Mouse (Mus musculus) neural tube, embryonic 15.5 days (tissue): ENCODE measurements at regions not wholly inside any gene's neighbourhood (a gene's known extent, or its start where the extent isn't known, plus 50 kb on each side); places are given as distances from the start of the nearest gene placed in this dataset.

Experiments
- ATAC-seq: fragments of 200-750 bp; cut with Nextera tagmentation; 2 replicates; pipeline ENCODE4 v1.8.0; 2017; ENCODE audit warnings: mild to moderate bottlenecking, moderate TSS enrichment, moderate library complexity; ENCODE audit not compliant: low FRiP score
- H3K27ac ChIP-seq: fragments of 300-500 bp; sonication (generic); replicated peaks from 2 replicates; pipeline ENCODE4 v1.5.1; 2015; ENCODE audit warnings: mild to moderate bottlenecking, inconsistent platforms
- H3K27me3 ChIP-seq: fragments of 300-500 bp; sonication (generic); replicated peaks from 2 replicates; pipeline ENCODE4 v1.6.1; 2015; ENCODE audit warnings: inconsistent platforms
- H3K36me3 ChIP-seq: fragments of 300-500 bp; sonication (generic); 2 replicates; pipeline ENCODE4 v1.6.1; 2015; ENCODE audit warnings: inconsistent platforms
- H3K4me1 ChIP-seq: fragments of 300-500 bp; sonication (generic); 2 replicates; pipeline ENCODE4 v1.6.1; 2015; ENCODE audit warnings: inconsistent platforms
- H3K4me2 ChIP-seq: fragments of 300-500 bp; sonication (generic); 2 replicates; pipeline ENCODE4 v1.6.1; 2015; ENCODE audit warnings: inconsistent platforms, mild to moderate bottlenecking, moderate library complexity
- H3K4me3 ChIP-seq: fragments of 300-500 bp; sonication (generic); replicated peaks from 2 replicates; pipeline ENCODE4 v1.5.1; 2015; ENCODE audit warnings: mild to moderate bottlenecking, inconsistent platforms
- H3K9ac ChIP-seq: fragments of 300-500 bp; sonication (generic); replicated peaks from 2 replicates; pipeline ENCODE4 v1.6.1; 2015; ENCODE audit warnings: mild to moderate bottlenecking, inconsistent platforms
- H3K9me3 ChIP-seq: fragments of 300-500 bp; sonication (generic); replicated peaks from 2 replicates; pipeline ENCODE4 v1.6.1; 2016; ENCODE audit warnings: inconsistent platforms
- WGBS: fragments of 180-500 bp; shearing (Covaris S2); methylation state at CpG from one replicate; pipeline ENCODE4 v1.1.7; 2015; ENCODE audit warnings: mixed read lengths; 5-methylcytosine and 5-hydroxymethylcytosine counted together

DNA sequence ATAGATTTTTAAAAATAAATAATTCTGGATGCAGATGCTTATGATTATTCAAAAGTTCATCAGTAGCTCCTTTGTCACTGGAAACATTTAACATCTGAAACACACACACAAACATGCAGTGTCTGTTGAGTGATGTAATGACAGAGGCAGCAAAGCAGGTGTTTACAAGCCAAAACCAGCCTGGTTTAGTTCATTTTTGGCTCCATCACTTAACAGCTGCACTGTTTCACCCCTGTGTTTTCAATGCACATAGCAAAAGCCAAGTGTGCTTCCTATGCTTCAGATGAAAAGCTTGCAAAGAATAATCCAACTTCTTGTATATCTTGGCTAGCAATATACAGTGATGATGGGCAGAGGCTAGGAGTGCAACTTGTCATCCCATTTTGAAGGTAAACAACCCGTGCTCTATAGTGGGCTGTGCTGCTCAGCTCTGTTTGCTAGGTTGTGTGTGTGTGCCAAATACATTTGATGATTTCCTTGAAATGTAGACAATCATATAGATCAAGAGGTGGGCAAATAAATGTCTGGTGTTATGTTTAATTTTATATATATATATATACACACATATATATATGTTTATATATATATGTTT is 345.9 kb upstream of the Gm9747 start:
- ATAC-seq = no peak
- no peak overlapping the region for H3K4me2 ChIP-seq
- no peaks in the 10 kb centered on the region for H3K9me3 ChIP-seq
- H3K4me3 ChIP-seq = no peak overlapping the region
- no peaks in the 10 kb centered on the region for H3K36me3 ChIP-seq
- no peaks in the 10 kb centered on the region for H3K27me3 ChIP-seq
- no peak overlapping the region for H3K9ac ChIP-seq
- WGBS = 82% methylated on average over 1 of the region's 1 CpGs
- H3K4me1 ChIP-seq = no peaks in the 10 kb centered on the region
- H3K27ac ChIP-seq = no peak overlapping the region

DNA sequence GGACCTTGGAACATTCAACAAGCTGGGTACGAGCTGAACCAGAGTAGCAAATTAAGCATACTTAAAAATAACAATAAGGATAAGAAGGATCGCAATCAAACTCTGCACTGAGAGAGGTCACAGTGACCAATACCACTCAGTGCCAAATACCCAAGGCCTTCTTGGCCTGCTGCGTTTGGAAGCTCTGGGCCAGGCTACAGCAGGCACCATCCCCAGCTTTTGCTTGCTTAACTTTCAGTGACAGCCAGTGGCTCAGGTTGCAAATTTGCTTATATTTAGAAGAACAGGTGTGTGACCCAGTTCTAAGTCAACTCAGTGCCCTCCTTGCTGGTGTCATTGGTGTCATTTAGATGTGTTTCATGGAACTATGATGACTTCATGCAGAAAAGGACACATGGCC is 335.7 kb upstream of the Gm9747 start:
- H3K4me1 ChIP-seq = no peaks in the 10 kb centered on the region
- H3K9me3 ChIP-seq = no peaks in the 10 kb centered on the region
- H3K27ac ChIP-seq = no peak overlapping the region
- no peak for ATAC-seq
- no peak overlapping the region for H3K4me3 ChIP-seq
- WGBS = 92% methylated on average over 3 of the region's 3 CpGs
- no peaks in the 10 kb centered on the region for H3K36me3 ChIP-seq
- H3K4me2 ChIP-seq = no peak overlapping the region
- no peaks in the 10 kb centered on the region for H3K27me3 ChIP-seq
- H3K9ac ChIP-seq = no peak overlapping the region

DNA sequence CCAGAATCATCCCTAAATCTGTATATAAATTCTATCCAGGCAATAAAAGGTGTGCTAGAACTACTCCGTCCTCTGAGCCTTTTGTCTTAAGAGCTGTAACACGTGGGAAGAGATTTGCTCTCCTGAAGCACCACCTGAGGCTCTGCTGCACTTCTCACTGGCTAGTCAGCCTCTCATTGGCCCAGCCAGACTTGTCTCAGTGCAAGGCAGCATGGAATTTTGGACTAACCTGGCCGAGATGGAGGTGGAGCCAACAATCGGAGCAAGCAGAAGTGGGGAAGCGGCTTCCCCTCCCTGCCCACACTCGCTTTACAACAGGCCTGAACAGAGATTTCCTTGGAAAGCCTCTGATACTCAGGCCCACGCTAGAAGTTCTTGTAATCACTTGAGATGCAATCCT is 332.1 kb upstream of the Gm9747 start:
- no peak for ATAC-seq
- Histone ChIP-seq H3K4me2 (no peak overlapping the region), H3K27me3 (no peaks in the 10 kb centered on the region), H3K9me3 (no peaks in the 10 kb centered on the region), H3K36me3 (no peaks in the 10 kb centered on the region), H3K4me1 (no peaks in the 10 kb centered on the region), H3K9ac (no peak overlapping the region), H3K27ac (no peak overlapping the region), H3K4me3 (no peak overlapping the region)
- 74% methylated on average over 7 of the region's 7 CpGs for WGBS

DNA sequence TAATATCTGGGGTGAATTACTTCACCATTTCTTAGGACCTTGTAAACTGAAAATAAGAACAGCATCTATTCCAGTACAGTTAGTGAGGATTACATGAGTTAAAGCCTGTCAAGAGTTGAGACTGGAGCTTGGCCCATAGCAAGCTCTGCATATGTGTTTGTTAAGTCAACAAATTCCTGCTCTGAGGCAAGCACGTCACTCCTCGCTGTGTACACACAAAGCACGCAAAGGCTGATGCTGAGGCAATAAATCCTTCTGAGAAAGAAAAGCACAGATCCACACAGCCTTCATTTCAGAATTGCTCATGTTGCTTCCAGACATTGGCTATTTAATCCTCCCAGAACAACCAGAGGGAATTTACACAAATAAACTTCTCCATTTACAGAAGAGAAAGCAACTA is 328.9 kb upstream of the Gm9747 start:
- ATAC-seq = no peak
- WGBS = 40% methylated on average over 3 of the region's 3 CpGs
- H3K9ac ChIP-seq = no peak overlapping the region
- H3K9me3 ChIP-seq = no peaks in the 10 kb centered on the region
- H3K4me1 ChIP-seq = no peaks in the 10 kb centered on the region
- H3K4me3 ChIP-seq = no peak overlapping the region
- H3K4me2 ChIP-seq = no peak overlapping the region
- H3K36me3 ChIP-seq = no peaks in the 10 kb centered on the region
- H3K27ac ChIP-seq = no peak overlapping the region
- no peaks in the 10 kb centered on the region for H3K27me3 ChIP-seq

DNA sequence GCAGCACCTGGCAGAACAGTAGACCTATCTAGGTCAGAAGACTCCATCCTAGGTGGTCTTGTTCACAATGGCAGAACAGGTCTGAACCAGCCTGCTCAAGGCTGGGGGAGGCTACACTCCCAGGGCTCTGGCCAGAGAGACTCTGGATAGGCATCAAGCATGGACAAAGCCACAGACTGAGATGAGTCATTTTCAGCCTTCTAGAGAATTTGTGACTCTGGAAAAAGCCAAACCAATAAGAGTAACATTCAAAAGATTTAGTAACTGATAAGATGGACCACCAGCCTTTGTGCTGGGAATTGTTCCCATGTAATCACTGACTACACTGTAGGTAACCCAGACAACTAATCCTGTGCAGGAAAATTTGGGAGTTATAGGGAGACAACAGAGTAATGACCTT is 320.3 kb upstream of the Gm9747 start:
- no peaks in the 10 kb centered on the region for H3K27me3 ChIP-seq
- no peaks in the 10 kb centered on the region for H3K36me3 ChIP-seq
- H3K4me1 ChIP-seq = no peaks in the 10 kb centered on the region
- H3K9ac ChIP-seq = no peak overlapping the region
- no peak overlapping the region for H3K27ac ChIP-seq
- H3K4me2 ChIP-seq = no peak overlapping the region
- H3K9me3 ChIP-seq = no peaks in the 10 kb centered on the region
- no peak for ATAC-seq
- no peak overlapping the region for H3K4me3 ChIP-seq

DNA sequence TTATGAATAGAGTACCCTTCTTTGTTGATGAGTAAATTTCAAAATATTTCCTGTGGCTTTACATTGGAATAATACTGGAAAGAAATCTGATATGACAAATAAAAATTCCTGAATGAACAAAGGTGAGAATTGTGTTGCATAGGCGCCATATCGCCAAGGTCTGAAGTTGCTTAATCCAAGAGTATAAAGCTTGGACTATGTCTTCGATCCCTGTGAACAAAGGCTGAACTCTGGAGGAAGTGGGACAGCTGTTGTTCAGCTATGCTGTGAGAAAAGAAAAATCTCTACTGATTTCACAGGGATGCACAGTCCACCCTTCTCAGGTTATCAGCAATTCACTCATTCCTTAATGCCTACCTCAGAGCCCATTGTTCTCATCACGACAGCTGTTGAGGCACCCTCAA is 319.3 kb upstream of the Gm9747 start:
- Histone ChIP-seq H3K27me3 (no peaks in the 10 kb centered on the region), H3K4me3 (no peak overlapping the region), H3K9ac (no peak overlapping the region), H3K9me3 (no peaks in the 10 kb centered on the region), H3K4me1 (no peaks in the 10 kb centered on the region), H3K4me2 (no peak overlapping the region), H3K27ac (no peak overlapping the region), H3K36me3 (no peaks in the 10 kb centered on the region)
- no peak for ATAC-seq
- WGBS = 87% methylated on average over 4 of the region's 4 CpGs

DNA sequence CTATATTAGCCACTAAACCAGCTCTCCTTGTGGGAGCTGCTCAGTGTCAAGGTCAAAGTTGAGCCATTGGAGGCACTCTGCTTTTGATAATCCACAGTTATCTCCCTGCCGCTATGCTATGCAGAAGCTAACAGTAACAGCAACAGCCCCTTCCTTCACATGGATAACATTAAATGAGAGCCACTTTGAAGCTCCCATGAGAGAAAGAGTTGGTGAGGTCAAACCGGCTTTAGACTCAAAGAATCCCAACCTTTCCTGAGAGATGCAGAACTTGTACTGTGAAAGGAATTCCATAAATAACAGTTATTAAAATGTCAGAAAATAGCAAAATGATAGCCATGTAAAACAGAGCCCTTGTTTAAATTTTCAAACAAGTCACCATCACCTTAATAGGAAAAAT is 316.1 kb upstream of the Gm9747 start:
- 78% methylated on average over 2 of the region's 2 CpGs for WGBS
- ATAC-seq = no peak
- Histone ChIP-seq H3K4me3 (no peak overlapping the region), H3K4me1 (no peaks in the 10 kb centered on the region), H3K27ac (no peak overlapping the region), H3K4me2 (no peak overlapping the region), H3K9me3 (no peaks in the 10 kb centered on the region), H3K36me3 (no peaks in the 10 kb centered on the region), H3K27me3 (no peaks in the 10 kb centered on the region), H3K9ac (no peak overlapping the region)

DNA sequence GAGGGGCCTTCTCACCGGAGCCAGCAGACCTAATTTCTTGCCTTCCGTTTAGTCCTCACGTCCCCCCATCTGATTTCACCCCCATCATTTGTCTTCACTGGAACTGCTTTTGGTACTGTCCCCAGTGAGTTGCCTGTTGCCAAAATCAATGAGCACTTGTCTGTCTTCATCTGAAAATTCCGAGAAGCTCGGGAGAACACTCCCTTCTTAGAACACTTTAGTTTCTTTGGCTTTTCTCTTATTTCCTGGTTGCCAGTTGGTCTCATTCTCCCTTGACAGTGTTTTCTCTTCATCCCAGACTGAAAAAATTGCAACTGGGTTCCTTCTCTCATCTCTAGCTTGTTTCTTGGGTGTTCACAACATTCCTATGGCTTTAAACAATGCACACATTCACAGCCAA is 305.2 kb upstream of the Gm9747 start:
- Histone ChIP-seq H3K4me2 (no peak overlapping the region), H3K9ac (no peak overlapping the region), H3K4me1 (no peaks in the 10 kb centered on the region), H3K36me3 (no peaks in the 10 kb centered on the region), H3K9me3 (no peaks in the 10 kb centered on the region), H3K27ac (no peak overlapping the region), H3K4me3 (no peak overlapping the region), H3K27me3 (no peaks in the 10 kb centered on the region)
- no peak for ATAC-seq
- 95% methylated on average over 5 of the region's 5 CpGs for WGBS

DNA sequence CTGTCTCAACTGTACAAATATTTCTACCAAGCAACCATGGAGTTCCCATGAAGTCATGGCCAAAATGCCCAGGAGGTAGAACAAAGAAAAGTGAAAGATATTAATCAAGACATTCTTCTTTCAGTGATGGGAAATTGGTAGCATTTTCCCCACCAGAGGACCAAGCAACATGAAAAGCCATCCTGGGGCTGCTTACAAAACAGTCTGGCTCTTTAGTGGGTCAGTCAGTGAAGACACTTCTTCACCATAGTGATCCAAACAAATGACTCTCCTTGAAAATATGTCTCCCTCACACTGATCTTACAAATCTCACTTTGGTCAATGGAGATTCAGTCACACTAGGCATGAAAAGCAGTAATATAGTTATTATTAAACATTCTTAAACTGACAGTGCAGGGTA is 299.8 kb upstream of the Gm9747 start:
- Histone ChIP-seq H3K4me2 (no peak overlapping the region), H3K9me3 (no peaks in the 10 kb centered on the region), H3K4me3 (no peak overlapping the region), H3K36me3 (no peaks in the 10 kb centered on the region), H3K9ac (no peak overlapping the region), H3K4me1 (no peaks in the 10 kb centered on the region), H3K27ac (no peak overlapping the region), H3K27me3 (no peaks in the 10 kb centered on the region)
- ATAC-seq = no peak

DNA sequence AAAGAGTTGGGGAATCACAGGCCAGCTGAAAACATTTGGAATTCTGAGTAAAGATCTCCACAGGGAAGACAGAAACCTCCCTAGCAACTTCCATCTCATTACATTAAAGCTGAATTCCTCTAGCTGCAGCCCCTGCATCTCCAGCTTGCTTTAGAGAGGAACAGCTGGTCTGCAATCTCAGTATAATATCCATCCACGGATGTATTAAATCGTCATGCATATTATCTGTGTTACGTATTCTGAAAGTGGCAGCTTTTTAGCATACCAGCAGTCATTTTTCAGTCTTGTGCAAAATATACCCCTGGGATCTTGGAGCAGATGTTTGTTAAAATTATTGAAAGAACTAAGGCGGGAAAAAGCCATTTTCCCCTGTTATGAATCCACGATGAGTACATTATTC is 287.7 kb upstream of the Gm9747 start:
- Histone ChIP-seq H3K4me2 (no peak overlapping the region), H3K4me3 (no peak overlapping the region), H3K27me3 (no peaks in the 10 kb centered on the region), H3K9ac (no peak overlapping the region), H3K9me3 (no peaks in the 10 kb centered on the region), H3K4me1 (peaks cover 4% of the 10 kb centered on the region; the same call in 1 of the 2 replicates), H3K27ac (no peak overlapping the region), H3K36me3 (no peaks in the 10 kb centered on the region)
- peak; percentile 47; the same call in 1 of the 2 replicates for ATAC-seq
- WGBS = 36% methylated on average over 5 of the region's 5 CpGs

DNA sequence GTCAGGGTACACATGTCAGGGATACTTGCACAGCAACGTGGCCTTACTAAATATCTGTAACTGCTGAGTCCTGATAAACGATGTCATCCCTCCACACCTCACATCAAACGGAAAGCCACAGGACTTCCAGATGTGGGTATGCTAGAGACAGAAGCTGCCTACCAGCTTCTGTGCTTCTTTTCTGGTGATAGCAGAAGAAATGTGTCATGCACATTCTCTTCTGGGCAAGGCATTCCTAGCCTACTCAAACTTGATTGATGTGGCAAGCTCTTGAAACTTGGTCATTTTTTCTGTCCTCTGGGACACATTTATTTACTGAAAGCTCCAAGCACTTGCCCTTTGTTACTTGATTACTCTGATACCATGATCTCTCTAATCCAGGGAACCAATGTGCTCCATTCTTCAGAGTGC is 282.8 kb upstream of the Gm9747 start:
- no peak overlapping the region for H3K27ac ChIP-seq
- no peaks in the 10 kb centered on the region for H3K27me3 ChIP-seq
- no peaks in the 10 kb centered on the region for H3K36me3 ChIP-seq
- H3K4me1 ChIP-seq = peaks cover 4% of the 10 kb centered on the region; the same call in 1 of the 2 replicates
- no peak overlapping the region for H3K4me2 ChIP-seq
- 80% methylated on average over 3 of the region's 3 CpGs for WGBS
- ATAC-seq = no peak
- H3K9ac ChIP-seq = no peak overlapping the region
- no peak overlapping the region for H3K4me3 ChIP-seq
- H3K9me3 ChIP-seq = no peaks in the 10 kb centered on the region

DNA sequence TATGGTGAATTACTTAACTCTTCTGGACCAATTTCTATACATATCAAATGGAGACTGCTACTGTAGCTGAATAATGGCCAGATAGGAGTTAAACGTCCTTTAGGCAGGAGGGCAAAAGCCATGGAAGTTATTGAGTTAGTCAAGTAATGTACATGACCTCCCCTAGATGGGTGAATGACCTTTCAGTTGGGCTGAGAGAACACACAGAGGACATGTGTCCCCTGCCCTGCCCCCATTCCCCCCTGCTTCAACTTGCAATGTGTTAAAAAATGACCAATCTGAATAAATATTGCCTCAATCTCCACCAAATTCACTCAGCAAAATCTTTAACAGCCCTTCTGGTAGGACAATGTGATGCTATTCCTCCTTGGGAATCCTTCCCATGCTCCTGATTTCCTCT is 282.1 kb upstream of the Gm9747 start:
- H3K4me2 ChIP-seq = no peak overlapping the region
- no peak overlapping the region for H3K9ac ChIP-seq
- H3K27ac ChIP-seq = no peak overlapping the region
- H3K36me3 ChIP-seq = no peaks in the 10 kb centered on the region
- no peak for ATAC-seq
- H3K4me3 ChIP-seq = no peak overlapping the region
- 86% methylated on average over 1 of the region's 1 CpGs for WGBS
- H3K9me3 ChIP-seq = no peaks in the 10 kb centered on the region
- H3K4me1 ChIP-seq = no peaks in the 10 kb centered on the region
- H3K27me3 ChIP-seq = no peaks in the 10 kb centered on the region

DNA sequence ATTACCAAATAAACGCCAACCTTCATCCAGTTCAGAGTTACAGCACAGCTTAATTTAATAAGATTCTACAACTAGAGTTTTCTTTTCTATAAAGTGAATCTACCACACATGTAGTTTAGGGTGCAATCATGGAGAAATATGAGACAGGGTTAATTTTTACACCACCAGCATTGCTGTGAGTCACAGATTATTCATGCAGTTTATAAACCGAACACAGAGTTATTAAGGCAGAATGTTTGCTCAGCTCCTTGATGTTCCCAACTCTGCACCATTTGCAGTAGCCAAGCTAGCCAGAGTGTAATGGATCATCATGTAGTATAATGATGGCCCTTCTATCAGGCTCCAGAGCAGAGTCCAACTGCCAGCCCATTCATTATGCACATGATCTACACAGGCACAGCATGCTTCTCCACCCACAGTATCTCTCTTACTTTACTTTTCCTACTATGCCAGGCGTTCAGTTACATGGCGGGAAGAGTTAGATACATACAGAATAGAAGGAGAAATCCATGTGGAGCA is 281.4 kb upstream of the Gm9747 start:
- Histone ChIP-seq H3K9ac (no peak overlapping the region), H3K4me2 (no peak overlapping the region), H3K27ac (no peak overlapping the region), H3K9me3 (no peaks in the 10 kb centered on the region), H3K27me3 (no peaks in the 10 kb centered on the region), H3K36me3 (no peaks in the 10 kb centered on the region), H3K4me3 (no peak overlapping the region), H3K4me1 (no peaks in the 10 kb centered on the region)
- ATAC-seq = no peak
- 88% methylated on average over 4 of the region's 4 CpGs for WGBS
